ENCODE assay signal across 8 mouse cellular contexts in the genomic region with DNA sequence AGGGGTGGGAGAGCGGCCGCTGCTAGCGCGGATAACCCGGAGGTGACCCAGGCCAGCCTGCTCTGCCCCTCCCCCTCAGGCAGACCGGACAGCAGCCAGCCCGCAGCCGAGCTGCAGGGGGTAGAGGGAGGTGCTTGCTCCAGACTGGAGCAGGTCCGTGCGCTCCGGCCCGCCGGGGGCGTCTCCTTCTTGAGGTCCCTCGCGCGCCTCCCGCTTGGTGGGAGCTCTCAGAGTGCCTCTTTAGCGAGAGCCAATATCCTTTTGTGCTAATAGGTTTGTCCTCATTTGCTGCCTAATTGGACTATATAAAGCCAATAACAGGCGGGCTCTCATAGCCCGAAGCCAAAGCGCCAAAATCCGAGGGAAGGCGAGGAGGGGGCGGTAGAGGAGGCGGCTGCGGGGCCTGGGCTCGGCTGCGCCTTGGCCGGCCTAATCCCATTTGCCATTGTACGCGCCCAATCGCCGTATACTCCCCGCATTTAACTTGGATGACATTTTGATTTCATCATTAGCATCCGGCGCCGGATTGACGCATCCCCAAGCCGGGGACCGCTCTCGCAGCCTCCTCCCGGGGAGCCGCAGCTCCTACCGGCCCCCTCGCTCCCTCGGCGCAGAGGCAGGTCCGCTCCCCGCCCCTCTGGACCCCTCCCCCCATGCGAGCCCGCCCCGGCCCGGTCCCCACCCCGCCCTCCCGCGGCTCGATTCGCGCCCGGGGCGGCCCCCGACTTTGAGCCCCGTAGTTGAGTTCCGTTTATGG. TPM values are rescaled to one million over a fixed set of nuclear protein-coding genes. Genes with fewer than 3 reads are reported as not detected.
DNase-seq lines count a peak whose midpoint lies in the region; ATAC-seq lines count a peak whose summit lies in the region.

A gene (plus strand): TSS at position 753 of the 757 bp plus-strand sequence.

- peak within 1 kb of the TSS; percentile 18; the same call in 1 of the 2 replicates for H3K9ac ChIP-seq in hindbrain, embryonic 16.5 days (ENCODE audit: low read depth, low read length)
- peak within 1 kb of the TSS; percentile 52 for H3K9ac ChIP-seq in midbrain, embryonic 12.5 days (replicated peaks)

- H3K4me1 ChIP-seq in hindbrain, embryonic 16.5 days (ENCODE audit: control insufficient read depth, insufficient read depth, low read depth, low read length), result peaks cover 15% of the 10 kb centered on the region
- H3K4me1 ChIP-seq in midbrain, embryonic 12.5 days, result peaks cover 31% of the 10 kb centered on the region

- WGBS in hindbrain, embryonic 16.5 days, result under 1% methylated on average over 48 of the region's 65 CpGs
- under 1% methylated on average over 47 of the region's 65 CpGs for WGBS in midbrain, embryonic 12.5 days

- H3K27me3 ChIP-seq in hindbrain, embryonic 16.5 days (replicated peaks; ENCODE audit: control insufficient read depth, insufficient read depth, low read length), result peaks cover 70% of the 10 kb centered on the region
- H3K27me3 ChIP-seq in midbrain, embryonic 12.5 days, result peaks cover 98% of the 10 kb centered on the region

- H3K9me3 ChIP-seq in hindbrain, embryonic 16.5 days (ENCODE audit: control insufficient read depth, low read length), result no peaks in the 10 kb centered on the region
- H3K9me3 ChIP-seq in midbrain, embryonic 12.5 days, result no peaks in the 10 kb centered on the region

- intact Hi-C loops in left cerebral cortex, postnatal 14 days (cut with DNase I), result loop anchor here (10.0 kb wide), 1 partner anchor 203 kb away; no protein-coding TSS in a partner anchor

- no peaks in the 10 kb centered on the region for H3K36me3 ChIP-seq in hindbrain, embryonic 16.5 days (ENCODE audit: control insufficient read depth, insufficient read depth, low read length)
- H3K36me3 ChIP-seq in midbrain, embryonic 12.5 days, result no peaks in the 10 kb centered on the region

- H3K27ac ChIP-seq in hindbrain, embryonic 16.5 days (ENCODE audit: low read depth, low read length), result no peak within 1 kb of the TSS
- no peak within 1 kb of the TSS for H3K27ac ChIP-seq in midbrain, embryonic 12.5 days (replicated peaks)

- peak within 1 kb of the TSS; percentile 34 for H3K4me3 ChIP-seq in hindbrain, embryonic 16.5 days (ENCODE audit: low read length)
- peak within 1 kb of the TSS; percentile 46 for H3K4me3 ChIP-seq in midbrain, embryonic 12.5 days

- 0 out of 2 replicates have a peak, but pooled peaks have one; percentile 14 for ATAC-seq in hindbrain, embryonic 16.5 days
- ATAC-seq in midbrain, embryonic 12.5 days (ENCODE audit: low FRiP score, low read depth), result peak; percentile 79

- peak; percentile 16 for DNase-seq in kidney, adult 18-20 months
- no peak for DNase-seq in kidney, adult 8-10 months
- DNase-seq in embryo, embryonic 9.5 days (ENCODE audit: extremely low spot score), result peak; percentile 79
- no peak for DNase-seq in right cerebral cortex, postnatal 4 days
- no peak for DNase-seq in adipocyte (ENCODE audit: low spot score)
- DNase-seq in left cerebral cortex, postnatal 14 days (ENCODE audit: low spot score in 2 of 2), result no peak

- peak within 1 kb of the TSS; percentile 53 for H3K4me2 ChIP-seq in hindbrain, embryonic 16.5 days (ENCODE audit: low read length)
- H3K4me2 ChIP-seq in midbrain, embryonic 12.5 days (replicated peaks), result peak within 1 kb of the TSS; percentile 71

RNA-seq across cellular contexts. Expression of the gene that starts here (rescaled TPM):
- polyA plus RNA-seq in hindbrain, embryonic 16.5 days (2015; fragmentation: Nextera tagmentation; extraction: Ambion mirVana), result 0.84 and 0.99 TPM in 2 replicates
- 0.11 and 0.16 TPM in 2 replicates for polyA plus RNA-seq in midbrain, embryonic 12.5 days (2016; fragmentation: Nextera tagmentation; extraction: Ambion mirVana)
- total RNA-seq in left cerebral cortex, postnatal 14 days (2021), result not detected

Comparison
In these comparisons a context has a peak if more than half of its experiments do, and no peak if none do; other contexts are left out.
1. DNase-seq: peak in kidney, adult 18-20 months (single experiment) and embryo, embryonic 9.5 days (single experiment); none in kidney, adult 8-10 months (0 of 2), right cerebral cortex, postnatal 4 days (single experiment), adipocyte (single experiment) and left cerebral cortex, postnatal 14 days (0 of 2).
2. Peak in ATAC-seq, H3K4me3 ChIP-seq, H3K9ac ChIP-seq and H3K4me2 ChIP-seq in hindbrain, embryonic 16.5 days; RNA of the gene not detected or under 1 TPM.
3. Peak in ATAC-seq, H3K4me3 ChIP-seq, H3K9ac ChIP-seq and H3K4me2 ChIP-seq in midbrain, embryonic 12.5 days; RNA of the gene not detected or under 1 TPM.